Mouse (Mus musculus) left cerebral cortex, postnatal 36 days (tissue): ENCODE results near the gene Fut2. TPM values are rescaled to one million over a fixed set of nuclear protein-coding genes. Genes with fewer than 3 reads are reported as not detected.
"Not testable (repeated sequence)": the region's sequence is repeated elsewhere in the genome, so short reads cannot be mapped to it uniquely, and the experiment has no call there.

Experiments
- DNase-seq, 2 experiments: peaks; one replicate each; pipeline ENCODE4 v3.0.0; 2021 to 2022; ENCODE audit warnings: low spot score in 2 of 2, mixed read lengths in 1 of 2
- intact Hi-C: fragments of 180-260 bp; cut with DNase I; formaldehyde crosslinking; loops from one replicate; pipeline ENCODE4 v1.15.1; 2025
- total RNA-seq, 2 experiments: library from RNA; stranded (reverse); gene quantifications; 2 replicates each; pipeline ENCODE4 v1.2.3; 2021

The Fut2 gene
- total RNA-seq, 2 experiments from 2014 or later, result 0.63 TPM; not detected in 1

DNA sequence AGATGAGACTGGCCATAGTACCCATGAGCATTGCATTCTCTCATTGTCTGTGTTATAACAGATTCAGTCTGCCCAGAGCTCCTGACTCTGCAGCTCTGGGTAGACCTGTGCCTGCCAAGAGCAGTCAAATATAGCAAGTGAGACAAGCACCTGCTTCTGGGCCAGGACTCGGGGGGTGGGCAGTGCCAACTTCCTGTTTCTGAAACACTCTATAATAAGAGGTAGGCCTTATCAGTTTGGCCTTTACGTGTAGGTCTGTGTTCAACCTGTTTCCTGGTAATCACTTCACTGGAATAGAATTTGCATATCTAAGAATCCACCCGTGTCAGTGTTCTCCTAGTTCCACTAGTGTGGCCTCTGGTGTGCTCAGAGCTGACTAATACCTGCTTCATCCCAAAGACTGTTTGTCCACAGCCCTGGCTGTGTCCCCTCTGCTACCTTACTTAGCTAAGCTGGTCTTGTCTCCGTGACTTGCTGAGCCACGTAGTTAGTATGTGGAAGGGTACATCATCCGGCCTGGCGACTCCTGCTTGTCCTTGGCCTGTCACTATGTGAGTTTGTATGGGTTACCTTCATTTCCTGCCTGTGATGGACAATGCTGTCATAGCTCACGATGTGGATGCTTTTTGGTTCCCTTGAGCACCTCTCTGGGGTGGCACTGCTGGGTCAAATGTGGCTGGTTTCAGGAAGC lies 15.0 kb upstream of the Fut2 start:
- no peak for DNase-seq
- intact Hi-C loops, result loop anchor here (5.0 to 10.0 kb wide), 3 partner anchors 39 to 206 kb away; no protein-coding TSS in a partner anchor

DNA sequence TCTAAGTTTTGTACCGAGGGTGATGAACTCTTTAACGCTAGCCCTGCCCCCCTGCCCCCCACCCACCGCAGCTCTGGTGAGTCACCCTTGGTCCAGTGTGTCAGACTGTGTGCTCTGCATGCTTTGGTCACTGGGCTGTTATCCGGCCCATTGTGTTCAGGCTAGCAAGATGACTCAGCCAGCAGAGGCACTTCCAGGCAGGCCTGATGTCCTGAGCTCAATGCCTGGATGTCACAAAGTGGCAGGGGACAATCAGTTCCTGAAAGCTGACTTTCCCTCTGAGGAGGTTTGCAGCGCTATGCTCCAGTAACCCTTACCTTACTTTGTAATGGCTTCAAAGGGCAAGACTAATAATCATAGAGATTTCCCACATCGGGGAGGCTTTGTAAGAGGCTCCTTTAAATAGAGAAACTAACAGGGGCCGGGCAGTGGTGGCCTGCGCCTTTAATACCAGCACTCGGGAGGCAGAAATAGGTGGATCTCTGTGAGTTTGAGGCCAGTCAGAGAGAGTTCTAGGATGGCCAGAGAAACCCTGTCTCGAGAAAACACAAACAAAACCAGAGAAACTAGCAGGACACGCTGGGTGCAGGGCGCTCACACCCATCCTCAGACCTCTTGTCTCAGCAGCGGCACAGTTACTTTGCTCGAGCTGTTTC lies 13.9 kb upstream of the Fut2 start:
- intact Hi-C loops, result loop anchor here (5.0 to 10.0 kb wide), 3 partner anchors 38 to 205 kb away; no protein-coding TSS in a partner anchor
- DNase-seq, result no peak

- intact Hi-C loops, result no loop called here
- no peak for DNase-seq
Measured at GRCm38 (mm10) chr7:45678513-45678912, 12.3 kb upstream of the Fut2 start.

DNA sequence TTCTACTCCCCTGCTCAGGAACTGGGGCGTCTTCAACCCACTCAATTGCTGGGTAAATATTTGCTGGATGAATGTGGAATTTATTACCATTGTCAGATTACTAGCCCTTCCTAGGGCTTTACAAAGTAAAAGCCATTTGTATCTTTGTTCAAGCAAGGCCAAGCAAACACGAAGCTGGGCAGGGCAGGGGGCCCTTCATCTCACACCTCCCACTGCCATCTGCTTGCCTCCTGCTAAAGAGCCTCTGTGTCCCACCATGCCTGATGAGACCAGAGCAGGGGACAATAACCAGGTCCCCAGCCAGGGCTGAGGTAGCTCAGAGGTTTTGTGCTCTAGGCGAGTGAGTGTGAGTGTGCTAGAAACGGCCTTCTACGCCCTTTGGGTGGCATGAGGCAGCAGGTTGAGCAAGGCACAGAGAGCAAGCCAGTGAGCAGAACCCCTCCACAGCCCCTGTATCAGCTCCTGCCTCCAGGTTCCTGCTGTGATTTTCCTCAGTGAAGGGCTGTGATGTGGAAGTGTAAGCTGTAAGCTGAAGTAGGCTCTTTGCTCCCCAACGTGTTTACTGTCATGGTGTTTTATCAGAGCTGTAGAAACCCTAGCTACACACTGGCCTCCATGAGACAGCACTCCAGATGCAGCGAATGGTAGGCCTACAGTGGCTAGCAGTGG lies 11.6 kb upstream of the Fut2 start:
- intact Hi-C loops, result no loop called here
- no peak for DNase-seq

DNA sequence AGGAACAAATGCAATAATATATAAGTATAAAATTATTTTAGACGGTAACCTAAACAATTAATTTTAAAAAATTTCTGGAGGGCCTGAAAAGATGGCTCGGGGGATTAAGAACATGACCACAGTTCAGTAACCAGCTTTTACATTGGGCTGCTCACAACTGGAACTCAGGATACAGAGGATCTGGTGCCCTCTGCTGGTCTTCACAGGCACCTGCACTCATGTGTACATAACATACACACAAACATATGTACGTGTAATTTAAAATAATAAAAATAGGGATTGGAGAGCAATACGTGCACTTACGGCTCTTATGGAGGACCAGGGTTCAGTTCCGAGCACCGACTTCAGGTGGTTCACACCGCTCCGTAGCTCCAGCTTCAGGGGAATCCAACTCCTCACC lies 2.7 kb upstream of the Fut2 start:
- no peak for DNase-seq
- intact Hi-C loops, result no loop called here

DNA sequence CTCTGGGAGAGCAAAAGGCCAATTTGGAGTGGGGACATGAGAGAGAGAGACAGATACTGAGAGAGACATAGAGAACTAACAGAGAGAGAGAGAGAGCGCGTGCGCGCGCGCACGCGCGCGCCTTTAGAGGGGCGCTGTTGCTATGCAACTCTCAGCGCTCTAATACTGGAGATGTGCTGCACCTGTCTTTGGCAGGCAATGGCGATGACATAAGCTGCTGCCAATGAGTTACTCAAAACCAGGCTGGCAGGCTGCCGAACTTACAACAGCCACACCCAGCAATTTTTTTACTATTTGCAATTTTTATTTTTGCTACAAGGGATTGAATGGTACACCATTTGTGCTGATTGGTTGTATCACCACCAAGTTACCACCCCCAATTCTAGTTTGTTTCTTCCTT lies 1.6 kb upstream of the Fut2 start:
- intact Hi-C loops, result no loop called here
- DNase-seq, result no peak

DNA sequence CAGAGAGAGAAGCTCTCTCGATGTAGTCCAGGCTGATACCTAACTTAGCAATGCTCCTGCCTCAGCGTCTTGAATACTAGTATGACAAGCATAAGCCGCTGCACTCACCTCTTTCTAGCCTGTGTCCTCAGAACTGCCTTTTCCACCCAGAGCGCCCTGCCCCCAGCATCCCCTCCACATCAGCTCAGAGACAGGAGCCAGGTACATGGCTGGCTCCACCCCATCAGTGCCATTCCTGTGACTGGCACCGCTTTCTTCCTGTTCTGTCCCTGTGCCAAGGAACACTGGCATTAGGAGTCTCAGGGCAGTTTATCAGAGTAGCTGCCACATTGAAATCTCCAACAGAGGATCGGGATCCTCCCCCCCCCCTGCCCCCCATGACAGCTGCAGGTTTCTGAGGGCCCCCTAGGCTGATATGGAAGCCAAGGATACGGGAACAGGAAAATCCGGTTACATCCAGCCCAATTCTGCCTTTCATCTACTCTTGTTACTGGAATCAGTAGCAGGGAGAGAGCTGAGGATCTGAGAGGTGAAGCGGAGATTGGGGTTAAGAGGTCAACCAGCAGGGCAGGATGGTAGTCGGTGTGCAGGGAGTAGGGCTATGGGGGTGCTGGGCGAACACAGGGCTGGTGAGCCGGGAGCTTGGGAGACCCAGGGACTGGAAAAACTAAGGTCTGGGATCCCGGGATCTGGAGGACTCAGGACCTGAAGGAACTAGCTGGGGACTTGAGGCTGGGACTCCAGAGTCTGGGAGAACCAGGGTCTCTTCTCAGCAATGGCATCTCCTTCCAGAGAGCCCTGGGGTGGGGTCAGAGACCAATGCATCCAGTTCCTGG lies 673 bp downstream of the Fut2 start:
- no peak for DNase-seq
- intact Hi-C loops, result no loop called here

DNA sequence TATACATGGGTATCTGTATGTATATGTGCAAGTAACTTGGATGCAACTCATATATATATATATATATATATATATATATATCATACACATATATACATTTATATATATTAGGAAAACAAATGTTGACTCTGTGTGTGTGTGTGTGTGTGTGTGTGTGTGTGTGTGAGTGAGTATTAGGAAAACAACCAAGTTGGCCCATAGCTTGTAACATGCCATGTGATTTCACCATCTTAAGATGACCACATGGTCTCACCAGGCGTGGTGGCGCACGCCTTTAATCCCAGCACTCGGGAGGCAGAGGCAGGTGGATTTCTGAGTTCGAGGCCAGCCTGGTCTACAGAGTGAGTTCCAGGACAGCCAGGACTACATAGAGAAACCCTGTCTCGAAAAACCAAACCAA lies 4.5 kb downstream of the Fut2 start:
- intact Hi-C loops, result not testable (repeated sequence)

DNA sequence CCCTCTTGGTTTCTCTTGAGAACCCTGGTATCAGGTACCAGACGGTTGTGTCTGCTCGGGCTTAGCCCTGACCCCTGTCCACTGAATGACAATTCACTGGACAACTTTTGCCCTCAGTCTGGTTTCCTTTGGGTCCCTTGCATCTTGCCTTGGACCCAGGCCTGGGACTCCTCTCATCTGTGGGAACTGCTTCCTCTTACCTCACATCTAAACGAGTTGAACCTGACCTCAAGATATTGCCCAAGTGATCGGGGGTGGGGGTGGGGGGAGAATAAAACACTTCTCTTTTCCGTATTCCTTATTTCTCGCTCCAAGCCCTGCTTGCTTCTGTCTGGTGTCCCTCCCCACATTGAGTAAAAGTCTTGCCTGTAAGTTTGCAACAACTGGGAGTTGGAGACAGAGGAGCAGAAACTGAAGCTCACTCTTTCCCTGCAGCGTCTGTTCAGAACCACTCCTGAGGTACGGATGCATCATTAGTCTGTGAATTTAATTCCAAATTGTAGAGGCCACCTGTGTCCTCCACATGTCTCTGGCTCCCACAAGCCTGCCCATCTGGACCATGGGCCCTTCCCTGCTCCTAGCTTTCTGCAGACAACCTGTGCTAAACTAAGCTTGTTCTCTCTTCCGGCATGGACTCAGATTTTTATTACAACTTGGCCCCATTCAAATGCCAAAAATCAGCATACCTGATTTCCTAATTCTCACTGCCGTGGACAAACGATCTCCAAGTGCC lies 5.3 kb downstream of the Fut2 start:
- no peak for DNase-seq
- intact Hi-C loops, result no loop called here

More for the DNA sequence above, 4.5 kb downstream of the Fut2 start:
- DNase-seq, result not testable (repeated sequence)

DNA sequence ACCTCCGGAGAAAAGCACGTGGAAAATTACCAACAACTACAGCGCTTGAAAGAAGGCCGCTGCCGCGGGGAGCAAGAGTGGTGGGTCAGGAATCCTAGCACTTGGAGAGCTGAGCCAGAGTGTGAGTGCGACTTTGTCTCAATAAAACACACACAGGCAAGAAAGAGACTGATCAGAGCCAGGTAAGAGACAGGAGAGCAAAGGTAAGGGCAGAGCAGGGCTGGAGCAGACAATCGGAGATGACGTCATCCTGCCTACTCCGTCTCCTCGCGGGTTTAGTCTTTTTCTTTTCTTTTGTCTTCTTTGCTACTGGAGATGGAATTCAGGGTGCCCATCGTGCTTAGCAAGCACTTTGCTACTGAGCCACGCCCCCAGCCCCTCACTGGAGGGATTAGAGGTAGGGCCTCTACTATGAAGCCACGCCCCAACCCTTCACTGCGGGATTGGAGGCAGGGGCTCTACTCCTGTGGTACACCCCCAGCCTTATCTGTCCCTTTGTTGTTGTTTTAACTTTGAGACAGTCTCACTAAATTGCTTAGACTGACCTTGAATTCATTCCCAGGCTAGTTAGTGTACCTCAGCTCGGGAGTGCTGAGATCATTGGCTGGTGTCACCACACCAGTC lies 11.7 kb downstream of the Fut2 start:
- intact Hi-C loops, result no loop called here
- DNase-seq, result no peak

DNA sequence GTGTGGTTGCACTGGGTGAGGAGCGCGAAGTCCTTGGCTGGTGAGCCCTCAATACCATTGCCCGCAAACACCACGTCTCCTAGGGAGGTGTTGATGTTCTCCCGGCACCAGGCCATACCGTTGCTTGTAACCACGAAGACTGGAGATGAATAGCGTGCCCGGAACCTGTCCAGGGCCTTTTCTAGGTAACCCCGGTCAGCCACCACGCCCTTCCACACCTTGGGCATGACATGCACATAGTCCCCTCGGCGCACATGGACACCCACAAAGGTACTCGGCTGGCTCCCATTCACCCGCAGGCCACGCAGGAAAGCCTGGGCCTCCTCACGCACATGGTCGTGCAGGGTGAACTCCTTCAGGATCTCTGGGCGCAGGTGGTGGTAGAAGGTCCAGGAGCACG lies 15.7 kb downstream of the Fut2 start:
- DNase-seq, intact Hi-C loops: not testable (repeated sequence)

DNA sequence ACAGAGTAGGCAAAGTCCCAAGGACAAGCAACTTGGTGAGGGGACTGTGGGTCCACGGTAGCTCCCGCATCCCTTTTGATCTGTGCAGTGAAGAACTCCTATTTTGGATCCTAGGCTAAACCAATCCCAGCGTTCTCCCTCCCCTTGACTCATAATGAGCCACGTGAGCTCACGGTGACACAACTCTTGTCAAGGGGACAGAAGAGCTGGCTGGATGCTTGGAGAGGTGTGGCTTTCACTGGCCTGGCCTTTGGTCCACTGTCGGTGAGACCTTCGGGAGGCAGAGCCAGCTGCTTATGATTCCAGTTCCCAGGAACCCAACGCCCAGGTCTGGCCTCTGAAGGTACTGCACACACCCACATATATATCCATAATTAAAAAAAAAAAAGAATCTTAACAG lies 16.8 kb downstream of the Fut2 start:
- intact Hi-C loops, result no loop called here
- DNase-seq, result no peak

DNA sequence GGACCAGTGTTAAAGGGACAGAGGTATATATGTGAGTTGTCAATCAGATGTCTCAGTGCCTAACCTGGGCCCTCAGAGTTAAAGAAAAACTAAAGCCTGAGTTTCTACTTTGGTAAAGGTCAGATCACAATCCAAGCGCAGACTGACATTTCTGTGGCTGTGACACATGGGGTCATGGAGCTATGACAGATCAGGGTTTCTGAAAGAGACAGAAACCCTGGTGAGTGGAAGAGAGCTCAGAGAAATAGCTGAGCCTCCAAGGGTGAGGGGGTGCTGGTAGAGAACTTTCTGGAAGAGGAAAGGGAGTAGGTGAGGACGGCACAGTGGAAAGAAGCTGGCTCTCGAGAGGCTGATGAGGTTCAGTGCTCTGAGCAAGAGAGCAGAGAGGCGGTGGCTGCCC lies 19.5 kb downstream of the Fut2 start:
- intact Hi-C loops, result no loop called here
- DNase-seq, result no peak

GRCm38 (mm10) chr7:45645591-45645971 lies 20.6 kb downstream of the Fut2 start:
- no peak for DNase-seq
- intact Hi-C loops, result no loop called here

DNA sequence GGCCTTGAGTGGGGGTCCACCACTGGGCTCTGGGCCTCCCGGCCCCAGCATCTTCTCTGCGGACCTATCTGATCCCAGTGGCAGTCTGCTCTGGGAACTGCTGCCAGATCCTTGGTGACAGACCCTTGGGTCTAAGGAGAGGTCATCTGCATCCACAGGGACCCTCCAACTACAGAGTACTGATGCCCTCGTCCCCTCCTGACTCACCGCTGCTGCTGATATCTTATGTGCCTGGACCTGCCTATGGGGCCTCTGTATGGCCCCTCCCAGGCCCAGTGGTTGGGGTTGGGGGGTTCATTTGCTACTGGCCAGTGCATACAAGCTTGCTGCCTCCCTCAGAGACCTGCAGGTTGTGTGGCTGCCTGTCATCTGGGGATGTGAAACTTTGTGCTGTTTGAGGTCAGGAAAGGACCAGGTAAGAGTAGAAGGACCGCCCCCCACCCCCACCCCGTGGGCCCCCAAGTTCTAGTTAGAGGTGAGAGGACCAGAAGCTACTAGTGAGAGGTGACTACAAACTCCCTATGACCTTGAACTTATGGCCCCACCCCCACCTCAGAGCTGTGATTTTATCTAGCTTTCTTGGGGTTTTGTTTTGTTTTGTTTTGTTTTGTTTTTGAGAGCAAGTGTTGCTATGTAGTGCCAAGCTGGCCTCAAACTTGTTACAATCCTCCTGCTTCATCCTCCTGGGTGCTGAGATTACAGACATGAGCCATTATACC lies 21.2 kb downstream of the Fut2 start:
- intact Hi-C loops, result loop anchor here (5.0 kb wide), 1 partner anchor 37 kb away; the partner anchor contains the start of gene Ntn5

GRCm38 (mm10) chr7:45644183-45644582 lies 22.0 kb downstream of the Fut2 start:
- DNase-seq, result peak; percentile 76 to 80
- intact Hi-C loops, result loop anchor here (5.0 kb wide), 1 partner anchor 38 kb away; the partner anchor contains the start of gene Ntn5

More for the DNA sequence above, 21.2 kb downstream of the Fut2 start:
- DNase-seq, result no peak

DNA sequence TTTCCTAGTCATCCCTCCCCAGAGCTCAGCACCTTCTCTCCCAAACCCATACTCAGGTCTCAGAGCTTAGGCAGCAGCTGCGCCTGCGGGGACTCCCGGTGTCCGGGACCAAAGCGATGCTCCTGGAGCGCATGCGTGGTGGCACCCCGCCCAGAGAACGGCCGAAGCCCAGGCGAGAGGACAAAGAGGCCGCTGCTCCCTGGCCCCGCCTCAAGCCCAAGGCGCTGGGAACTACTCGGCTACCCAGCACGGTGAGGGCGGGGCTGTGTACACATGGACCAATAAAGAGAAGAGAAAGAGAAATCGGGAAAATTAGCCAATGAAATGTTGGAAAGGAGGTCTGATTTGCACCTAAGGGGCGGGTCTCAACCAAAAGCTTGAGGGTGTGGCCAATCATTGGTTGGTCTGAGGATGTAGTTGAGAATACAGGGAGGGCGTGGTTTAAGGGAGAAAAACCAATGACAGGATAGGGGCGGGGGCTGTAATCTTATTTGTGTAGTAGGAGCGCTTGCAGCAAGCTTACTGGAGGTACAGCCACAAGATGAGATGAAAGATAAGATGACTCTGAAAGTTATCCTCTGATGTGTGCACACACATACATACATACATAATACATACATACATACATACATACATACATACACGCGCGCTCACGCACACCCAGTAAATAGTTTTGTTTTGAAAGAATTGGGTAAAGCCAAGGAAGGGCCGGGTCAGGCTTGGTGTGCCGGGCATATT lies 22.6 kb downstream of the Fut2 start:
- intact Hi-C loops, result loop anchor here (5.0 kb wide), 1 partner anchor 39 kb away; the partner anchor contains the start of gene Ntn5
- peak; percentile 88 to 92 for DNase-seq
